In genomic region chr13:95746509-95746908, GRCm38 (mm10) we compare ENCODE assay signal across 8 mouse cellular contexts. TPM values are rescaled to one million over a fixed set of nuclear protein-coding genes. Genes with fewer than 3 reads are reported as not detected.
A peak's percentile ranks its signal among the peaks of the same experiment; 100 is the strongest.
DNase-seq lines count a peak whose midpoint lies in the region; ATAC-seq and TF ChIP-seq lines count a peak whose summit lies in the region.

No protein-coding gene starts in this region.

- H3K4me3 ChIP-seq in forebrain, embryonic 14.5 days (ENCODE audit: low read depth, low read length) = no peak overlapping the region
- no peak overlapping the region for H3K4me3 ChIP-seq in kidney, adult 2 months (ENCODE audit: insufficient read depth, low read depth, low read length)
- H3K4me3 ChIP-seq in liver, embryonic 15.5 days (replicated peaks) = no peak overlapping the region
- no peak overlapping the region for H3K4me3 ChIP-seq in olfactory bulb, adult 2 months (ENCODE audit: insufficient read depth, low read depth, low read length)

- 13% methylated on average over 6 of the region's 6 CpGs for WGBS in forebrain, embryonic 14.5 days
- 12% methylated on average over 6 of the region's 6 CpGs for WGBS in kidney, adult 2 months
- WGBS in liver, embryonic 15.5 days (ENCODE audit: insufficient replicate concordance) = 8% methylated on average over 6 of the region's 6 CpGs
- WGBS in olfactory bulb, adult 2 months = 17% methylated on average over 6 of the region's 6 CpGs

- no peak overlapping the region for H3K4me2 ChIP-seq in forebrain, embryonic 14.5 days (ENCODE audit: low read length)
- no peak overlapping the region for H3K4me2 ChIP-seq in liver, embryonic 15.5 days

- no peaks in the 10 kb centered on the region for H3K4me1 ChIP-seq in forebrain, embryonic 14.5 days (ENCODE audit: control insufficient read depth, insufficient read depth, low read length)
- no peaks in the 10 kb centered on the region for H3K4me1 ChIP-seq in kidney, adult 2 months (ENCODE audit: control insufficient read depth, insufficient read depth, low read length)
- no peaks in the 10 kb centered on the region; the same call in 1 of the 2 replicates for H3K4me1 ChIP-seq in liver, embryonic 15.5 days (replicated peaks)
- H3K4me1 ChIP-seq in olfactory bulb, adult 2 months (ENCODE audit: control insufficient read depth, insufficient read depth, low read length) = no peaks in the 10 kb centered on the region

- H3K9ac ChIP-seq in forebrain, embryonic 14.5 days (ENCODE audit: low read length) = no peak overlapping the region
- no peak overlapping the region for H3K9ac ChIP-seq in liver, embryonic 15.5 days

- H3K27ac ChIP-seq in forebrain, embryonic 14.5 days (ENCODE audit: low read depth, low read length) = no peak overlapping the region
- no peak overlapping the region for H3K27ac ChIP-seq in kidney, adult 2 months (ENCODE audit: insufficient read depth, low read depth, low read length)
- no peak overlapping the region for H3K27ac ChIP-seq in liver, embryonic 15.5 days (replicated peaks)
- no peak overlapping the region for H3K27ac ChIP-seq in olfactory bulb, adult 2 months (ENCODE audit: insufficient read depth, low read depth, low read length)

- H3K9me3 ChIP-seq in forebrain, embryonic 14.5 days (replicated peaks; ENCODE audit: control insufficient read depth, low read length) = no peaks in the 10 kb centered on the region
- H3K9me3 ChIP-seq in liver, embryonic 15.5 days (replicated peaks) = no peaks in the 10 kb centered on the region

- TF ChIP-seq CTCF in kidney, adult 2 months (conservative IDR thresholded peaks at IDR 0.05; ENCODE audit: insufficient read depth, insufficient read length, low read depth, low read length) = peak; percentile 50
- peak; percentile 54; the same call in 1 of the 2 replicates for TF ChIP-seq CTCF in olfactory bulb, adult 2 months (IDR thresholded peaks at IDR 0.05; ENCODE audit: insufficient read depth, low read depth, low read length)

- no peak for TF ChIP-seq POLR2A in kidney, adult 2 months (IDR thresholded peaks at IDR 0.05; ENCODE audit: low read depth, low read length)
- no peak for TF ChIP-seq POLR2A in olfactory bulb, adult 2 months (IDR thresholded peaks at IDR 0.05; ENCODE audit: insufficient read depth, low read depth, low read length)

- peak; percentile 24 for DNase-seq in right cerebral cortex, adult 18-20 months
- no peak for DNase-seq in right cerebral cortex, postnatal 36 days (ENCODE audit: low spot score in 2 of 2)
- DNase-seq in forebrain, embryonic 14.5 days (ENCODE audit: low spot score) = peak; percentile 62
- DNase-seq in kidney, adult 2 months = peak; percentile 46
- peak; percentile 66 to 68 for DNase-seq in thymus, postnatal 36 days

- no peaks in the 10 kb centered on the region for H3K27me3 ChIP-seq in forebrain, embryonic 14.5 days (replicated peaks; ENCODE audit: control insufficient read depth, insufficient read depth, low read length)
- no peaks in the 10 kb centered on the region for H3K27me3 ChIP-seq in kidney, adult 2 months (replicated peaks; ENCODE audit: control insufficient read depth, insufficient read depth, low read length)
- no peaks in the 10 kb centered on the region for H3K27me3 ChIP-seq in liver, embryonic 15.5 days

- no peaks in the 10 kb centered on the region for H3K36me3 ChIP-seq in forebrain, embryonic 14.5 days (ENCODE audit: control insufficient read depth, insufficient read depth, low read length)
- no peaks in the 10 kb centered on the region for H3K36me3 ChIP-seq in kidney, adult 2 months (ENCODE audit: control insufficient read depth, insufficient read depth, low read length)
- H3K36me3 ChIP-seq in liver, embryonic 15.5 days (replicated peaks) = no peaks in the 10 kb centered on the region; the same call in 1 of the 2 replicates

- ATAC-seq in cerebellum, adult (ENCODE audit: insufficient number of reproducible peaks, low FRiP score, low TSS enrichment) = peak; percentile 68; the same call in 1 of the 2 replicates
- ATAC-seq in forebrain, embryonic 14.5 days = peak; percentile 83
- 0 out of 2 replicates have a peak, but pooled peaks have one; percentile 22 for ATAC-seq in liver, embryonic 15.5 days (ENCODE audit: insufficient read depth)

RNA-seq across cellular contexts. Expression of gene F2rl2, which starts 49.9 kb away (rescaled TPM):
- polyA plus RNA-seq in forebrain, embryonic 14.5 days (2014; fragmentation: Nextera tagmentation; extraction: Ambion mirVana) = 0.27 and 0.51 TPM in 2 replicates
- polyA plus RNA-seq in kidney, adult 2 months (2012; rRNA removed) = 0.20 and 0.28 TPM in 2 replicates
- polyA plus RNA-seq in liver, embryonic 15.5 days (2015; fragmentation: Nextera tagmentation; extraction: Ambion mirVana) = 7.5 and 8.9 TPM in 2 replicates
- polyA plus RNA-seq in olfactory bulb, adult 2 months (2012; ENCODE audit: insufficient read depth, insufficient read length, low replicate concordance, missing spikeins) = not detected in 2 replicates

Comparison
In these comparisons a context has a peak if more than half of its experiments do, and no peak if none do; other contexts are left out.
1. DNase-seq: peak in right cerebral cortex, adult 18-20 months (single experiment), forebrain, embryonic 14.5 days (single experiment), kidney, adult 2 months (single experiment) and thymus, postnatal 36 days (2 of 2); none in right cerebral cortex, postnatal 36 days (0 of 2).
2. ATAC-seq: peak in every context shown above with its lines; median percentile 83 in forebrain, embryonic 14.5 days; 68 in cerebellum, adult; 22 in liver, embryonic 15.5 days.